9 mouse cellular contexts compared by ENCODE assay signal in the genomic region with DNA sequence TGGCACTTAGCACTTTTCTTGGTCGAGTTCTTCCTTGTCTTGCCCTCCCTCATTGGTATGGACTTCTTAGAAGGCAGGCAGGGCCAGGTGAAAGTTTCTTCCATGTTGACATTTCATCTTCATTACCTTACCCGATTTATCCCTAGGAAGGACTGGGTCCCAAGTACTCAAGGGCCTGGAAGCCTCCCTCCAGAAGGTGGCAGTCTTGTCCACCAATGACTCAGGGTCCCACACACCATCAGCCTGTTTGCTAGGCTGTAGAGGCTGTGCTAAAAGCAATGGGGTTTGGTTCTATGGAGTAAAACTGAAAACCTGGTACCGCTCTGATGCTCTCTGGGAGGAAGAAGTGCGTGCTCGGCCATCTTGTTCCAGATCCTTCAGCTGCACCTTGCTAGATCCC. TPM values are rescaled to one million over a fixed set of nuclear protein-coding genes. Genes with fewer than 3 reads are reported as not detected.
DNase-seq lines count a peak whose midpoint lies in the region; ATAC-seq lines count a peak whose summit lies in the region.
"Had no signal": no experiment of that assay in that cellular context is flagged by ENCODE, and none has a peak within 500 bp of the region (broad histone marks: within the 10 kb centered on the region; RNA-seq: fewer than 3 reads in every experiment).

No protein-coding gene starts in this region.

- peak; percentile 80 for ATAC-seq in frontal cortex, adult (ENCODE audit: low TSS enrichment)
- ATAC-seq in activated CD4-positive, CD25-positive, alpha-beta regulatory T cell, adult 4 months: no peak

- intact Hi-C loops in heart, postnatal 36 days (cut with DNase I): loop anchor here (1.0 kb wide), 2 partner anchors 142 to 188 kb away; no protein-coding TSS in a partner anchor

- no peak for DNase-seq in frontal cortex, postnatal 14 days (ENCODE audit: low spot score in 2 of 2)
- DNase-seq in right cerebral cortex, postnatal 4 days: peak; percentile 12
- no peak for DNase-seq in right cerebral cortex, postnatal 10 days (ENCODE audit: low spot score in 2 of 2)
- DNase-seq in brain, adult 2 months (ENCODE audit: low read depth, low spot score): peak; percentile 47
- peak; percentile 41 to 65 for DNase-seq in heart, postnatal 36 days
- peak; percentile 84 for DNase-seq in lung, postnatal 36 days

RNA-seq across cellular contexts. Expression of gene Thegl, which starts 13.9 kb away (rescaled TPM):
- total RNA-seq in heart, postnatal 36 days (2021): not detected
- polyA plus RNA-seq in activated CD4-positive, CD25-positive, alpha-beta regulatory T cell, adult 4 months (2017; shearing (Covaris generic)): not detected

RNA-seq across cellular contexts. Expression of gene Arl9, which starts 25.9 kb away (rescaled TPM):
- total RNA-seq in heart, postnatal 36 days (2021): not detected
- not detected for polyA plus RNA-seq in activated CD4-positive, CD25-positive, alpha-beta regulatory T cell, adult 4 months (2017; shearing (Covaris generic))
- total RNA-seq: layer of hippocampus, postnatal 25 days had no signal

RNA-seq across cellular contexts. Expression of gene Srp72, which starts 55.3 kb away (rescaled TPM):
- total RNA-seq in heart, postnatal 36 days (2021): 10 to 100 TPM; 56.2 to 63.0 TPM
- 100 to 1,000 TPM; 123 to 144 TPM for polyA plus RNA-seq in activated CD4-positive, CD25-positive, alpha-beta regulatory T cell, adult 4 months (2017; shearing (Covaris generic))

Comparison
In these comparisons a context has a peak if more than half of its experiments do, and no peak if none do; other contexts are left out.
1. DNase-seq: peak in right cerebral cortex, postnatal 4 days (single experiment), brain, adult 2 months (single experiment), heart, postnatal 36 days (2 of 2) and lung, postnatal 36 days (single experiment); none in frontal cortex, postnatal 14 days (0 of 2) and right cerebral cortex, postnatal 10 days (0 of 2).